26 mouse cellular contexts compared by ENCODE assay signal in genomic region chr1:158447956-158448355, GRCm38 (mm10).
A peak's percentile ranks its signal among the peaks of the same experiment; 100 is the strongest.
DNase-seq lines count a peak whose midpoint lies in the region; ATAC-seq lines count a peak whose summit lies in the region.
"Had no signal": no experiment of that assay in that cellular context is flagged by ENCODE, and none has a peak within 500 bp of the region (broad histone marks: within the 10 kb centered on the region; RNA-seq: fewer than 3 reads in every experiment).

No protein-coding gene starts in this region.

- H3K27ac ChIP-seq in embryonic facial prominence, embryonic 11.5 days (replicated peaks; ENCODE audit: low read depth, low read length): no peak overlapping the region
- H3K27ac ChIP-seq in embryonic facial prominence, embryonic 10.5 days (replicated peaks): no peak overlapping the region
- H3K27ac ChIP-seq in hindbrain, embryonic 15.5 days (replicated peaks): no peak overlapping the region
- no peak overlapping the region for H3K27ac ChIP-seq in hindbrain, embryonic 10.5 days
- H3K27ac ChIP-seq in neural tube, embryonic 13.5 days (replicated peaks): peak overlapping the region; percentile 62; the same call in 1 of the 2 replicates
- no peak overlapping the region for H3K27ac ChIP-seq in midbrain, embryonic 15.5 days
- H3K27ac ChIP-seq: embryonic facial prominence, embryonic 13.5 days; forebrain, embryonic 13.5 days; gastrocnemius, adult 2 months; heart, embryonic 13.5 days; hindbrain, embryonic 12.5 days had no signal

- peak; percentile 9 for DNase-seq in embryonic facial prominence, embryonic 11.5 days (ENCODE audit: low spot score)
- DNase-seq in embryonic facial prominence, embryonic 10.5 days (ENCODE audit: low spot score): no peak
- no peak for DNase-seq in hindbrain, embryonic 10.5 days (ENCODE audit: low spot score)
- DNase-seq in neural tube, embryonic 10.5 days (ENCODE audit: extremely low spot score, low spot score): no peak
- no peak for DNase-seq in lung, postnatal 4 days
- DNase-seq: adrenal gland, adult 8-10 months; adrenal gland, postnatal 25 days; cerebellum, adult 18-20 months; cerebellum, adult 9-10 months; cerebellum, postnatal 14 days; forebrain, postnatal 0 days; gastrocnemius, adult 2 months; gastrocnemius, postnatal 14 days; heart, adult 18-20 months; heart, postnatal 14 days; heart, postnatal 4 days had no signal

- H3K36me3 ChIP-seq in embryonic facial prominence, embryonic 11.5 days (replicated peaks; ENCODE audit: control insufficient read depth, insufficient read depth, low read depth, low read length): no peaks in the 10 kb centered on the region
- H3K36me3 ChIP-seq in embryonic facial prominence, embryonic 10.5 days (replicated peaks): no peaks in the 10 kb centered on the region
- H3K36me3 ChIP-seq in hindbrain, embryonic 15.5 days: no peaks in the 10 kb centered on the region
- no peaks in the 10 kb centered on the region for H3K36me3 ChIP-seq in hindbrain, embryonic 10.5 days
- no peaks in the 10 kb centered on the region for H3K36me3 ChIP-seq in neural tube, embryonic 13.5 days
- H3K36me3 ChIP-seq in midbrain, embryonic 15.5 days (replicated peaks): no peaks in the 10 kb centered on the region
- H3K36me3 ChIP-seq: embryonic facial prominence, embryonic 13.5 days; heart, embryonic 13.5 days; hindbrain, embryonic 12.5 days had no signal

- no peak overlapping the region for H3K9ac ChIP-seq in embryonic facial prominence, embryonic 11.5 days (replicated peaks; ENCODE audit: low read length)
- H3K9ac ChIP-seq in hindbrain, embryonic 15.5 days: no peak overlapping the region
- H3K9ac ChIP-seq in neural tube, embryonic 13.5 days: no peak overlapping the region
- no peak overlapping the region for H3K9ac ChIP-seq in midbrain, embryonic 15.5 days
- H3K9ac ChIP-seq: embryonic facial prominence, embryonic 13.5 days; forebrain, embryonic 13.5 days; forebrain, postnatal 0 days; heart, embryonic 13.5 days; hindbrain, embryonic 12.5 days had no signal

- no peak overlapping the region for H3K4me2 ChIP-seq in embryonic facial prominence, embryonic 11.5 days (ENCODE audit: low read depth, low read length)
- no peak overlapping the region for H3K4me2 ChIP-seq in hindbrain, embryonic 15.5 days
- no peak overlapping the region for H3K4me2 ChIP-seq in neural tube, embryonic 13.5 days
- H3K4me2 ChIP-seq in midbrain, embryonic 15.5 days: no peak overlapping the region
- H3K4me2 ChIP-seq: embryonic facial prominence, embryonic 13.5 days; forebrain, embryonic 13.5 days; heart, embryonic 13.5 days; hindbrain, embryonic 12.5 days had no signal

- no peaks in the 10 kb centered on the region for H3K9me3 ChIP-seq in embryonic facial prominence, embryonic 11.5 days (replicated peaks; ENCODE audit: control insufficient read depth, low read length)
- H3K9me3 ChIP-seq in embryonic facial prominence, embryonic 10.5 days: no peaks in the 10 kb centered on the region
- H3K9me3 ChIP-seq in hindbrain, embryonic 15.5 days: no peaks in the 10 kb centered on the region
- H3K9me3 ChIP-seq in hindbrain, embryonic 10.5 days: no peaks in the 10 kb centered on the region
- H3K9me3 ChIP-seq in neural tube, embryonic 13.5 days: no peaks in the 10 kb centered on the region
- H3K9me3 ChIP-seq in midbrain, embryonic 15.5 days: no peaks in the 10 kb centered on the region
- H3K9me3 ChIP-seq: embryonic facial prominence, embryonic 13.5 days; forebrain, embryonic 13.5 days; heart, embryonic 13.5 days; hindbrain, embryonic 12.5 days had no signal

- H3K4me3 ChIP-seq in embryonic facial prominence, embryonic 11.5 days (ENCODE audit: low read depth, low read length): no peak overlapping the region
- H3K4me3 ChIP-seq in embryonic facial prominence, embryonic 10.5 days: no peak overlapping the region
- H3K4me3 ChIP-seq in hindbrain, embryonic 15.5 days: no peak overlapping the region
- H3K4me3 ChIP-seq in hindbrain, embryonic 10.5 days: no peak overlapping the region
- no peak overlapping the region for H3K4me3 ChIP-seq in neural tube, embryonic 13.5 days
- no peak overlapping the region for H3K4me3 ChIP-seq in midbrain, embryonic 15.5 days
- H3K4me3 ChIP-seq: embryonic facial prominence, embryonic 13.5 days; erythroblast, embryonic 14.5 days; forebrain, embryonic 13.5 days; gastrocnemius, adult 2 months; heart, embryonic 13.5 days; hindbrain, embryonic 12.5 days had no signal

- ATAC-seq in embryonic facial prominence, embryonic 11.5 days (replicated peaks; ENCODE audit: insufficient number of reproducible peaks, low FRiP score, low TSS enrichment, low read depth): no peak
- peak; percentile 29; the same call in 1 of the 2 replicates for ATAC-seq in hindbrain, embryonic 15.5 days (ENCODE audit: low FRiP score, low read depth)
- ATAC-seq in neural tube, embryonic 13.5 days (ENCODE audit: low read depth): peak; percentile 47; the same call in 1 of the 2 replicates
- peak; percentile 65; the same call in 1 of the 2 replicates for ATAC-seq in midbrain, embryonic 15.5 days (replicated peaks)
- ATAC-seq: activated CD4-positive, CD25-positive, alpha-beta regulatory T cell, adult 4 months; forebrain, embryonic 13.5 days; forebrain, postnatal 0 days; hindbrain, embryonic 16.5 days had no signal

- H3K4me1 ChIP-seq in embryonic facial prominence, embryonic 11.5 days (ENCODE audit: control insufficient read depth, insufficient read depth, low read length): no peaks in the 10 kb centered on the region
- H3K4me1 ChIP-seq in embryonic facial prominence, embryonic 10.5 days: no peaks in the 10 kb centered on the region
- H3K4me1 ChIP-seq in hindbrain, embryonic 15.5 days (replicated peaks): 0 out of 2 replicates have a peak, but pooled peaks cover 6% of the 10 kb centered on the region
- H3K4me1 ChIP-seq in hindbrain, embryonic 10.5 days (replicated peaks): no peaks in the 10 kb centered on the region
- 0 out of 2 replicates have a peak, but pooled peaks cover 15% of the 10 kb centered on the region for H3K4me1 ChIP-seq in neural tube, embryonic 13.5 days (replicated peaks)
- H3K4me1 ChIP-seq in midbrain, embryonic 15.5 days: peaks cover 9% of the 10 kb centered on the region
- H3K4me1 ChIP-seq: heart, embryonic 13.5 days; hindbrain, embryonic 12.5 days had no signal

- 74% methylated on average over 7 of the region's 7 CpGs for WGBS in embryonic facial prominence, embryonic 11.5 days
- whole genome bisulfite sequencing in embryonic facial prominence, embryonic 10.5 days: 81% methylated on average over 7 of the region's 7 CpGs
- 70% methylated on average over 7 of the region's 7 CpGs for WGBS in hindbrain, embryonic 15.5 days
- 80% methylated on average over 7 of the region's 7 CpGs for WGBS in hindbrain, embryonic 10.5 days
- WGBS in neural tube, embryonic 13.5 days: 76% methylated on average over 7 of the region's 7 CpGs
- WGBS in midbrain, embryonic 15.5 days: 48% methylated on average over 7 of the region's 7 CpGs

- no peaks in the 10 kb centered on the region for H3K27me3 ChIP-seq in embryonic facial prominence, embryonic 11.5 days (ENCODE audit: control insufficient read depth, insufficient read depth, low read length)
- no peaks in the 10 kb centered on the region for H3K27me3 ChIP-seq in embryonic facial prominence, embryonic 10.5 days (replicated peaks; ENCODE audit: low read depth, poor library complexity, severe bottlenecking)
- H3K27me3 ChIP-seq in hindbrain, embryonic 15.5 days: no peaks in the 10 kb centered on the region
- H3K27me3 ChIP-seq in hindbrain, embryonic 10.5 days (ENCODE audit: insufficient read depth, poor library complexity, severe bottlenecking): no peaks in the 10 kb centered on the region
- H3K27me3 ChIP-seq in neural tube, embryonic 13.5 days: no peaks in the 10 kb centered on the region
- no peaks in the 10 kb centered on the region for H3K27me3 ChIP-seq in midbrain, embryonic 15.5 days (replicated peaks)
- H3K27me3 ChIP-seq: embryonic facial prominence, embryonic 13.5 days; forebrain, embryonic 13.5 days; heart, embryonic 13.5 days; hindbrain, embryonic 12.5 days had no signal
